Mouse (Mus musculus): ENCODE data around the gene Ror1. TPM values are rescaled to one million over a fixed set of nuclear protein-coding genes. Genes with fewer than 3 reads are reported as not detected.
A peak's percentile ranks its signal among the peaks of the same experiment; 100 is the strongest.

The Ror1 gene
- polyA plus RNA-seq, 1 experiment from 2014 or later = 13.0 TPM

DNA sequence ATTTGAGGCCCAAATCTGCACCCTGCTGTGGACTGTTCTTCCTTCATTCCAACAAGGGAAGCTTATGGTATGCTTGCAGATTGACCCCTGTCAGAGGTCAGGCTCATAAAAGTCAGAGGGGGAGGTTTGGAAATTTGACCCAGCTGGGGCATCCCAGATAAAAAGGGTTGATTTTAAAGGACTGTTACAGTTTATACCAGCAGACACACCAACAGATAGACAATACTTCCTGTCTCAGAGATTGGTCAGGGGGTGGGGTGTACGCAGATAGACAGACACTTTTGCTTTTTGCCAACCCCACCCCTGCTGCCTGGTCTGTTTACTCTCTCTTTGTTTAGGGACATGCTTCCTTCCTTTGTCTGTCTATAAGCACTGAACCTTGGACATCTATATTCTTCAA lies 127.9 kb downstream of the Ror1 start:
- no peak overlapping the region for H3K4me3 ChIP-seq (ENCODE audit: low read length)
- H3K9ac ChIP-seq (ENCODE audit: low read length) = no peak overlapping the region
- WGBS = 39% methylated on average over 1 of the region's 1 CpGs
- H3K27me3 ChIP-seq (ENCODE audit: control insufficient read depth, insufficient read depth, low read depth, low read length) = no peaks in the 10 kb centered on the region
- ATAC-seq (ENCODE audit: low read depth) = peak; percentile 61
- no peaks in the 10 kb centered on the region for H3K36me3 ChIP-seq (ENCODE audit: control insufficient read depth, insufficient read depth, low read length)
- no peaks in the 10 kb centered on the region for H3K9me3 ChIP-seq (ENCODE audit: control insufficient read depth, low read length)
- H3K27ac ChIP-seq (ENCODE audit: low read length) = peak overlapping the region; percentile 10
- peaks cover 57% of the 10 kb centered on the region for H3K4me1 ChIP-seq (replicated peaks; ENCODE audit: control insufficient read depth, insufficient read depth, low read length)
- no peak overlapping the region for H3K4me2 ChIP-seq (ENCODE audit: low read depth, low read length)

DNA sequence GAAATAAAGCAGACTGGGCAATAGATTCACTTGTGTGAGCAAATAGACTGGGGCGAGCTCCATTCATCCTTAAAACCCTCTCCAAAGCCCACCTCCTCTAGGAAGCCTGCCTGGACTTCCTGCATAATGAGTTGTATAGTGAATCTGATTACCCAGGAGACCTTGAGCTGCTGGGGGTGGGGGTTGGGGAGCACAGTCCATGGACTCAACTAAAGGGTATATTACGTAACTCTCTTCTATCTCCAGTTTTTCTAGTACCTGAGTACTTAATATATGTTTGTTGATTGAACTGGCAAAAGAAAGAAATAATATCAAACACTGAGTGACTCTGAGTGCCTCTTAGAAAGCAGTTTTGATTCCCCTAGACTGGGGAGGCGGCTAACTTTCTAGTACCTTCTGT lies 128.4 kb downstream of the Ror1 start:
- peak; percentile 33; the same call in 1 of the 2 replicates for ATAC-seq (ENCODE audit: low read depth)
- Histone ChIP-seq H3K27ac (ENCODE audit: low read length) (peak overlapping the region; percentile 9; the same call in 1 of the 2 replicates), H3K4me3 (ENCODE audit: low read length) (no peak overlapping the region), H3K9me3 (ENCODE audit: control insufficient read depth, low read length) (no peaks in the 10 kb centered on the region), H3K9ac (ENCODE audit: low read length) (no peak overlapping the region), H3K4me2 (ENCODE audit: low read depth, low read length) (no peak overlapping the region), H3K27me3 (ENCODE audit: control insufficient read depth, insufficient read depth, low read depth, low read length) (no peaks in the 10 kb centered on the region), H3K4me1 (replicated peaks; ENCODE audit: control insufficient read depth, insufficient read depth, low read length) (peaks cover 57% of the 10 kb centered on the region), H3K36me3 (ENCODE audit: control insufficient read depth, insufficient read depth, low read length) (no peaks in the 10 kb centered on the region)
- 58% methylated on average over 3 of the region's 3 CpGs for WGBS

DNA sequence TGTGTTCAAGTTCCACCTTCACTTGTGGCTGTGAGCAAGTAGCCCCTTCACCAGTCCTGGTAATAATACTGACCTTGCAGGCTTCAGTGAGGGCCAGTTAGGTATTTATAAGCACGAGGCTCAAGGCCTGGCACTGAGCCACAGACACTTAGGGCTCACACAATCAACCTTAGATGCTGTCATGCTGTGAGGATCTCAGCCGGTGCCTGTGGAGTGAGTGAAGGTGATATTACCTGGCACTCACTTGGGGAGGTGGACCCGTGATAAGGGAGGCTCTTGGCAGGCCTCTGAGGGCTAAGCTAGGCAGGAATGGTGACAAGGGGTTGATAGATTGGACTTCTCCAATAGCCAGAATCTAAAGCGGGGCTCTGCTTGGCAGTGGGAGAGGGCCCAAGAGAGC lies 131.0 kb downstream of the Ror1 start:
- no peak overlapping the region for H3K9ac ChIP-seq (ENCODE audit: low read length)
- 20% methylated on average over 4 of the region's 4 CpGs for WGBS
- peak overlapping the region; percentile 9; the same call in 1 of the 2 replicates for H3K27ac ChIP-seq (ENCODE audit: low read length)
- no peak overlapping the region for H3K4me3 ChIP-seq (ENCODE audit: low read length)
- H3K27me3 ChIP-seq (ENCODE audit: control insufficient read depth, insufficient read depth, low read depth, low read length) = no peaks in the 10 kb centered on the region
- H3K4me1 ChIP-seq (replicated peaks; ENCODE audit: control insufficient read depth, insufficient read depth, low read length) = peaks cover 56% of the 10 kb centered on the region
- peak; percentile 34; the same call in 1 of the 2 replicates for ATAC-seq (ENCODE audit: low read depth)
- no peaks in the 10 kb centered on the region for H3K9me3 ChIP-seq (ENCODE audit: control insufficient read depth, low read length)
- no peak overlapping the region for H3K4me2 ChIP-seq (ENCODE audit: low read depth, low read length)
- H3K36me3 ChIP-seq (ENCODE audit: control insufficient read depth, insufficient read depth, low read length) = no peaks in the 10 kb centered on the region

DNA sequence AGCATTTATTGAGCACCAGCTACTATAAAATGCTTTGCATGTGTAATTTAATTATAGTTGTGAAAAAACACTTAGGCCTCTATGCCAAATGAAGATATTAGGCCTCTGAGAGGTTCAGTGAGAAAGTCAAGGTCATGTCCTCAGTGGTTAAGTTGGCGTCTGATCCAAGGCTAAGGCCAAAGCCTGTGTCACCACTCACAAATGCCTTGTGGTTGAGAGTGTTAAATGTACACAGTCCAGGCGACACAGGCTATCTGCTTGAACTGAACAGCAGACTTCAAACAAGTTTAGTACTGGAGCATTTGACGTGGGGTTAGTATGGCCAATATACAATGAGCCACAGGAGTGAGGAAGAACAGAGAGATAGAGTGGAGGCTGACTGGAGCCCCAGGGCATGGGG lies 132.5 kb downstream of the Ror1 start:
- Histone ChIP-seq H3K27ac (ENCODE audit: low read length) (no peak overlapping the region), H3K4me2 (ENCODE audit: low read depth, low read length) (no peak overlapping the region), H3K4me3 (ENCODE audit: low read length) (no peak overlapping the region), H3K27me3 (ENCODE audit: control insufficient read depth, insufficient read depth, low read depth, low read length) (no peaks in the 10 kb centered on the region), H3K4me1 (replicated peaks; ENCODE audit: control insufficient read depth, insufficient read depth, low read length) (peaks cover 44% of the 10 kb centered on the region), H3K36me3 (ENCODE audit: control insufficient read depth, insufficient read depth, low read length) (no peaks in the 10 kb centered on the region), H3K9ac (ENCODE audit: low read length) (no peak overlapping the region), H3K9me3 (ENCODE audit: control insufficient read depth, low read length) (no peaks in the 10 kb centered on the region)
- no peak for ATAC-seq (ENCODE audit: low read depth)
- WGBS = 58% methylated on average over 3 of the region's 3 CpGs

DNA sequence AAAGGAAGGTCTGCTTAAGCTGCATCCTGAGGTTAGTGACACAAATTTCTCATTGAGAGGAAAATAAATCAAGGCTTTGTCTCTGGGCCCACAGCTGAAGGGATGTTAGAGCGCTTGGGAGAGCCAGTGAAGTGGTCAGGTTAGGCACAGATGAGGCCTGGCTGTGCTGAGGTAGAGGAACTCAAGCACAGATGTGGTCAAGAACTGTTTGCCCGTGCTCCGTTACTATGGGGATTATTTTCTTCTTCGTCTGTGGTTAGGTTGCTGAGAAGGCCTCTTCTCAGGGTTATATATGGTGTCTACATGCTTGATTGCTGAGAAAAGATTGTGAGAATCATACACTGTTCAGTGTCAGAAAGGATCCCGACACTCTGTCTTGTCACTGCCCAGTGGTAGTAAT lies 134.7 kb downstream of the Ror1 start:
- 60% methylated on average over 5 of the region's 5 CpGs for WGBS
- no peak overlapping the region for H3K4me2 ChIP-seq (ENCODE audit: low read depth, low read length)
- H3K36me3 ChIP-seq (ENCODE audit: control insufficient read depth, insufficient read depth, low read length) = no peaks in the 10 kb centered on the region
- H3K9me3 ChIP-seq (ENCODE audit: control insufficient read depth, low read length) = no peaks in the 10 kb centered on the region
- H3K4me3 ChIP-seq (ENCODE audit: low read length) = no peak overlapping the region
- no peak for ATAC-seq (ENCODE audit: low read depth)
- H3K9ac ChIP-seq (ENCODE audit: low read length) = no peak overlapping the region
- no peaks in the 10 kb centered on the region for H3K27me3 ChIP-seq (ENCODE audit: control insufficient read depth, insufficient read depth, low read depth, low read length)
- H3K4me1 ChIP-seq (replicated peaks; ENCODE audit: control insufficient read depth, insufficient read depth, low read length) = peaks cover 34% of the 10 kb centered on the region
- no peak overlapping the region for H3K27ac ChIP-seq (ENCODE audit: low read length)

DNA sequence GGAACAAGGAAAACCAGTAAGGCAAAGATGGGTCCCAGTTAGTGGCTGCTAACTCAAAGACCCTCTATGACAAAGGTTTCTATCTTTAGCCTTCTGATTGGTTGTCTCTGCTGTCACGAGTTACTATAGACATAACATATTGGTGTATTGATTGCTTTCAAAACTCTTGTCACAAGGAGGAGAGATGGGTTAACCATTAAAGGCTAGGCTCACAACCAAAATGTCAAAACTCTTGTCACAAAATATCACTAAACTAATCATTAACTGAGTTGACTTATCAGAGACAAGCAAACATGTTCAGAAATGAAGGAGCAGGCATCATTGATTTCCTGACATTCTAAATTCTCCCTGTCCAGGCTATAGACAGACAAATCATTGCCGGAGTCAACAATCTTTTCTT lies 135.4 kb downstream of the Ror1 start:
- no peak overlapping the region for H3K4me2 ChIP-seq (ENCODE audit: low read depth, low read length)
- H3K27me3 ChIP-seq (ENCODE audit: control insufficient read depth, insufficient read depth, low read depth, low read length) = no peaks in the 10 kb centered on the region
- H3K4me3 ChIP-seq (ENCODE audit: low read length) = no peak overlapping the region
- no peaks in the 10 kb centered on the region for H3K9me3 ChIP-seq (ENCODE audit: control insufficient read depth, low read length)
- H3K36me3 ChIP-seq (ENCODE audit: control insufficient read depth, insufficient read depth, low read length) = no peaks in the 10 kb centered on the region
- no peak overlapping the region for H3K9ac ChIP-seq (ENCODE audit: low read length)
- H3K4me1 ChIP-seq (replicated peaks; ENCODE audit: control insufficient read depth, insufficient read depth, low read length) = peaks cover 34% of the 10 kb centered on the region
- H3K27ac ChIP-seq (ENCODE audit: low read length) = no peak overlapping the region
- 70% methylated on average over 2 of the region's 2 CpGs for WGBS
- ATAC-seq (ENCODE audit: low read depth) = no peak

DNA sequence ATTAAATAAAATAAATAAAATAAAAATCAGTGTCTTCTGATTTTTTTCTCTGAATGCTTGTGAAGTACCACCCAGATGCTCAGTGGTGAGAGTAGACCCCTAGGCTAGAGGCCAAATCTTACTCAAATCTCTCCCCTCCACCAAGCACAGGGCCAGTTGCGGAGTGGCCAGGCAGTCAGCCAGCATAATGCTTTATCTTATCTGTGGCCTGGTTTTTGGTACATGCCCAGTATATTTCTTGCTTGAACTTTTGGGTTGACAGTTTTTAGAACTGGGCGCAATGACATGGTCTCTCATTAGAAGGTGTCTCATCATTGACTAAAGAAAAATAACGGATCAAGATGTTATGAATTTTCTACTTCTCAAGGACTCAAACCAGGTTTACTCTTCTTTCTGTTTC lies 136.3 kb downstream of the Ror1 start:
- H3K36me3 ChIP-seq (ENCODE audit: control insufficient read depth, insufficient read depth, low read length) = no peaks in the 10 kb centered on the region
- H3K9me3 ChIP-seq (ENCODE audit: control insufficient read depth, low read length) = no peaks in the 10 kb centered on the region
- H3K27me3 ChIP-seq (ENCODE audit: control insufficient read depth, insufficient read depth, low read depth, low read length) = no peaks in the 10 kb centered on the region
- peaks cover 35% of the 10 kb centered on the region for H3K4me1 ChIP-seq (replicated peaks; ENCODE audit: control insufficient read depth, insufficient read depth, low read length)
- no peak overlapping the region for H3K9ac ChIP-seq (ENCODE audit: low read length)
- H3K4me2 ChIP-seq (ENCODE audit: low read depth, low read length) = no peak overlapping the region
- WGBS = 65% methylated on average over 3 of the region's 3 CpGs
- H3K27ac ChIP-seq (ENCODE audit: low read length) = no peak overlapping the region
- no peak overlapping the region for H3K4me3 ChIP-seq (ENCODE audit: low read length)
- no peak for ATAC-seq (ENCODE audit: low read depth)

DNA sequence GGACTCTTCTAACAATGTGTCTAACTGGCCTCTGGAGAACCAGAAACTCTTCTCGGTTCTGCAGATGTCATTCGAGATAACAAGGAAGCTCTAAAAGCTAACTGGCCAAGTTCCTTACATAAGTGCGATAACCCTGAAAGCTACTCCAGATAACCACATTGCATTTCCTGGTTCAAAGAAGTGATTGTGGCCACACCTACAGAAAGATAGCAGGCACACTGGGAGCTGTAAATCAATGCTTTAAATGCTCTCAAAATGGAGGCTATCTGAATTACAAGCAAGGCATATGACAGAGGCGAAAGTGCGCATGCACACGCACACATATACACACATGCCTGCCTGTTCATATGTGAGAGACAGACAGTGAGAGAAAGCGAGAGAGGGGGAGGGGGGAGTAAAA lies 136.9 kb downstream of the Ror1 start:
- H3K4me1 ChIP-seq (replicated peaks; ENCODE audit: control insufficient read depth, insufficient read depth, low read length) = peaks cover 32% of the 10 kb centered on the region
- no peak overlapping the region for H3K9ac ChIP-seq (ENCODE audit: low read length)
- H3K27me3 ChIP-seq (ENCODE audit: control insufficient read depth, insufficient read depth, low read depth, low read length) = no peaks in the 10 kb centered on the region
- no peaks in the 10 kb centered on the region for H3K9me3 ChIP-seq (ENCODE audit: control insufficient read depth, low read length)
- H3K36me3 ChIP-seq (ENCODE audit: control insufficient read depth, insufficient read depth, low read length) = no peaks in the 10 kb centered on the region
- no peak for ATAC-seq (ENCODE audit: low read depth)
- no peak overlapping the region for H3K27ac ChIP-seq (ENCODE audit: low read length)
- H3K4me2 ChIP-seq (ENCODE audit: low read depth, low read length) = no peak overlapping the region
- 72% methylated on average over 7 of the region's 7 CpGs for whole genome bisulfite sequencing
- H3K4me3 ChIP-seq (ENCODE audit: low read length) = no peak overlapping the region

DNA sequence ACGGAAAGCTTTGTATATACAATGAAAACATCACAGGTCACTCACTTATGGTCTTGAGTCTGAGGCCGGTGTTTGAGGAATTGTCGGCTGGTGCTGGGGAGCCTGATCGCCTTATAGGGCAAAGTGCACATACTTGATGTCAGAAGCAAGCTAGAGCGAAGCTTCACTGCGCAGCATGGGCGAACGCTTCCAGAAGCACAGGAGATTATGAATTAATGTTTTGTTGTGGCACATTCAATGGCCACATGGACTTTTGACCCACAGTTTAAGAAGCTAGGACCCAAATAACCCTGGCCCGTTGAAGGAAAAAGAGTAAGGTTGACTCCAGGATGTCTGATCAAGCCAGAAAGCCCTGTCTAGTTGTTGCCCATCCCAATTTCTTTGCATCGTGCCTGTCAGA lies 138.2 kb downstream of the Ror1 start:
- WGBS = 58% methylated on average over 10 of the region's 10 CpGs
- Histone ChIP-seq H3K4me3 (ENCODE audit: low read length) (no peak overlapping the region), H3K4me2 (ENCODE audit: low read depth, low read length) (no peak overlapping the region), H3K36me3 (ENCODE audit: control insufficient read depth, insufficient read depth, low read length) (no peaks in the 10 kb centered on the region), H3K27me3 (ENCODE audit: control insufficient read depth, insufficient read depth, low read depth, low read length) (no peaks in the 10 kb centered on the region), H3K4me1 (replicated peaks; ENCODE audit: control insufficient read depth, insufficient read depth, low read length) (peaks cover 30% of the 10 kb centered on the region), H3K27ac (ENCODE audit: low read length) (no peak overlapping the region), H3K9ac (ENCODE audit: low read length) (no peak overlapping the region), H3K9me3 (ENCODE audit: control insufficient read depth, low read length) (no peaks in the 10 kb centered on the region)
- no peak for ATAC-seq (ENCODE audit: low read depth)

DNA sequence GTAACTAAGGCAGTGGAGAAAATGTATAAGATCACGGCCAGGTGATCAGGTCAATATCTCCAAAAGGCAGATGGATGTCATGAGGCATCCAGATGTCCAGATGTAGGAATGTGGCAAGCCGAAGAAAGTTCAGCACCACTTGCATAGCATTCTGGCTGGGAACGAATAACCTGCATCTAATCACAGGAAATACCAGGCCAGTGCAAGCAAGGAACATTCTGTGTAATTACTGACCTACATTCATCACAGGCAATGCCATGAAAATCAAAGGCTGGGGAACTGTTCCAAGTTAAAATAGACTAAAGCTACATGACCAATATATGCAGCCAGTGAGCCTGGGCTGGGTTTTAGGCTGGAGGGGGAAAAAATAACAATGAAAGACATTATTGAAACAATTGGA lies 140.7 kb downstream of the Ror1 start:
- Histone ChIP-seq H3K9ac (ENCODE audit: low read length) (no peak overlapping the region), H3K9me3 (ENCODE audit: control insufficient read depth, low read length) (no peaks in the 10 kb centered on the region), H3K27ac (ENCODE audit: low read length) (no peak overlapping the region), H3K4me2 (ENCODE audit: low read depth, low read length) (no peak overlapping the region), H3K4me3 (ENCODE audit: low read length) (no peak overlapping the region), H3K36me3 (ENCODE audit: control insufficient read depth, insufficient read depth, low read length) (no peaks in the 10 kb centered on the region), H3K27me3 (ENCODE audit: control insufficient read depth, insufficient read depth, low read depth, low read length) (no peaks in the 10 kb centered on the region), H3K4me1 (replicated peaks; ENCODE audit: control insufficient read depth, insufficient read depth, low read length) (peaks cover 24% of the 10 kb centered on the region)
- ATAC-seq (ENCODE audit: low read depth) = no peak
- WGBS = 53% methylated on average over 3 of the region's 3 CpGs

Data from lung, embryonic 16.5 days (tissue).